Mouse (Mus musculus) ES-E14 (cell line): ENCODE results near the gene Aoc2. TPM values are rescaled to one million over a fixed set of nuclear protein-coding genes. Genes with fewer than 3 reads are reported as not detected.

Source experiments
- DNase-seq: peaks from one replicate; pipeline ENCODE4 v3.0.0-alpha.2; 2013; ENCODE audit warnings: low read depth, low spot score
- H3K27ac ChIP-seq: 2 replicates; pipeline ENCODE4 v1.5.1; 2012; ENCODE audit warnings: low read depth, mild to moderate bottlenecking, low read length, moderate library complexity, mixed read lengths; ENCODE audit not compliant: poor library complexity, insufficient read depth, severe bottlenecking
- H3K36me3 ChIP-seq: 2 replicates; pipeline ENCODE4 v1.6.1; 2012; ENCODE audit warnings: mild to moderate bottlenecking, low read length, moderate library complexity, mixed read lengths; ENCODE audit not compliant: control insufficient read depth, poor library complexity, insufficient read depth, severe bottlenecking
- H3K4me1 ChIP-seq, 2 experiments: fragments of 150-350 bp in 1 of 2; sonication (generic) in 1 of 2; 2 replicates each; pipeline ENCODE4 v1.6.1; 2012; ENCODE audit warnings: low read length in 2 of 2, mild to moderate bottlenecking in 1 of 2, mixed read lengths in 1 of 2; ENCODE audit not compliant: control insufficient read depth in 2 of 2, insufficient read depth in 2 of 2, poor library complexity in 1 of 2
- H3K4me3 ChIP-seq, 2 experiments: fragments of 150-350 bp in 1 of 2; sonication (generic) in 1 of 2; 2 replicates each; pipeline ENCODE4 v1.5.1; 2012; ENCODE audit warnings: low read length in 2 of 2, low read depth in 1 of 2, mild to moderate bottlenecking in 1 of 2, mixed read lengths in 1 of 2; ENCODE audit not compliant: insufficient read depth in 1 of 2, poor library complexity in 1 of 2, severe bottlenecking in 1 of 2
- H3K9ac ChIP-seq: 2 replicates; pipeline ENCODE4 v1.6.1; 2012; ENCODE audit warnings: low read depth, mild to moderate bottlenecking, low read length, mixed read lengths; ENCODE audit not compliant: poor library complexity, insufficient read depth, severe bottlenecking
- H3K9me3 ChIP-seq: fragments of 150-350 bp; sonication (generic); 2 replicates; pipeline ENCODE4 v1.6.1; 2012; ENCODE audit warnings: low read depth, mild to moderate bottlenecking, low read length; ENCODE audit not compliant: control insufficient read depth, insufficient read depth
- CHD2 ChIP-seq: IDR thresholded peaks from 2 replicates; pipeline ENCODE4 v1.6.1; 2014; ENCODE audit warnings: mild to moderate bottlenecking, low read depth, low read length, inconsistent platforms
- HCFC1 ChIP-seq: IDR thresholded peaks from 2 replicates; pipeline ENCODE4 v1.6.1; 2012; ENCODE audit warnings: low read length, inconsistent platforms, borderline replicate concordance; ENCODE audit not compliant: insufficient read depth
- MAFK ChIP-seq: IDR thresholded peaks from 2 replicates; pipeline ENCODE4 v1.6.1; 2014; ENCODE audit warnings: mild to moderate bottlenecking, low read depth, low read length, inconsistent platforms; ENCODE audit not compliant: insufficient read depth
- ZC3H11A ChIP-seq: IDR thresholded peaks from 2 replicates; pipeline ENCODE4 v1.6.1; 2012; ENCODE audit warnings: low read depth, mild to moderate bottlenecking, inconsistent platforms, low read length, borderline replicate concordance
- ZNF384 ChIP-seq: IDR thresholded peaks from 2 replicates; pipeline ENCODE4 v1.6.1; 2012; ENCODE audit warnings: low read depth, low read length, inconsistent platforms
- in situ Hi-C, 2 experiments: fragments of 600-800 bp; cut with MboI; formaldehyde crosslinking; loops; one replicate each; pipeline ENCODE4 v1.15.1; 2025; ENCODE audit warnings: low sequenced_read_pairs in 2 of 2, inconsistent platforms in 1 of 2; ENCODE audit not compliant: unreplicated experiment in 2 of 2
- total RNA-seq: library from RNA; depleted of rRNA; stranded (reverse); fragments of 300-350 nt; gene quantifications from 2 replicates; pipeline ENCODE4 v1.2.3, GENCODE M21; 2012

Gene Aoc2
- total RNA-seq, 1 experiment = 4.6 TPM

GRCm38 (mm10) chr11:101354438-101355010 is 29.7 kb downstream of the Aoc2 start:
- no peak overlapping the region for H3K27ac ChIP-seq
- H3K36me3 ChIP-seq = no peaks in the 10 kb centered on the region
- H3K4me1 ChIP-seq = peaks cover 0 to 2% of the 10 kb centered on the region in 2 experiments; a peak in 1 of 4 replicates
- no peak overlapping the region for H3K9ac ChIP-seq
- no peaks in the 10 kb centered on the region for H3K9me3 ChIP-seq
- no peak for TF ChIP-seq ZNF384
- TF ChIP-seq HCFC1 = no peak
- TF ChIP-seq ZC3H11A = no peak
- no peak for TF ChIP-seq MAFK
- no peak for TF ChIP-seq CHD2
- in situ Hi-C loops = no loop called here
- DNase-seq = no peak
- no peak overlapping the region for H3K4me3 ChIP-seq

DNA sequence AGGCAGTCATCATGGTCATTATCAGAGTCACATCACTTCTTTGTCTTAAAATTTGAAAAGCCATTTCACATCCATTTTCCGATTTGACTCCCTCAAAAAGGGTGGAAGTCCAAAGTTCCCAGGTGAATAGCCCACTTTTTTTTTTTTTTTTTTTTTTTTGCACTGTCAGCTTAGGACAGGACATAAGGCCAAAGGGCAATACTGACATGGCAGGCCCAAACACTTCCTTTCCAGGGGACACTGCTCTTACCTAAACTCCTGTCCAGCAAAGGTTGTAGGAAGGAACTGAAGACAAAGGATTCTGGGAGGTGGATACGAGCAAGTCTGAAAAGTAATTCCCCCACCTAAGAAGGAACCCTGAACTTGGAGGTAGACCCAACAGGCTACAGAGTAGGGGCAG is 31.1 kb downstream of the Aoc2 start:
- no peak for DNase-seq
- Histone ChIP-seq H3K36me3 (no peaks in the 10 kb centered on the region), H3K9me3 (no peaks in the 10 kb centered on the region), H3K27ac (no peak overlapping the region), H3K9ac (no peak overlapping the region), H3K4me3 (no peak overlapping the region), H3K4me1 (peaks cover 2% of the 10 kb centered on the region in 2 experiments; a peak in 1 of 4 replicates)
- in situ Hi-C loops = no loop called here
- TF ChIP-seq ZC3H11A = no peak
- peak; percentile 28; the same call in 1 of the 2 replicates for TF ChIP-seq MAFK
- peak; percentile 60; the same call in 1 of the 2 replicates for TF ChIP-seq ZNF384
- no peak for TF ChIP-seq CHD2
- no peak for TF ChIP-seq HCFC1

GRCm38 (mm10) chr11:101357505-101358182 is 32.8 kb downstream of the Aoc2 start:
- Histone ChIP-seq H3K27ac (no peak overlapping the region), H3K9ac (no peak overlapping the region), H3K36me3 (no peaks in the 10 kb centered on the region), H3K4me3 (no peak overlapping the region), H3K4me1 (peaks cover 2% of the 10 kb centered on the region in 2 experiments; a peak in 1 of 4 replicates), H3K9me3 (no peaks in the 10 kb centered on the region)
- TF ChIP-seq MAFK = no peak
- TF ChIP-seq HCFC1 = no peak
- TF ChIP-seq ZC3H11A = no peak
- no peak for TF ChIP-seq ZNF384
- no peak for TF ChIP-seq CHD2
- in situ Hi-C loops = no loop called here
- DNase-seq = no peak

DNA sequence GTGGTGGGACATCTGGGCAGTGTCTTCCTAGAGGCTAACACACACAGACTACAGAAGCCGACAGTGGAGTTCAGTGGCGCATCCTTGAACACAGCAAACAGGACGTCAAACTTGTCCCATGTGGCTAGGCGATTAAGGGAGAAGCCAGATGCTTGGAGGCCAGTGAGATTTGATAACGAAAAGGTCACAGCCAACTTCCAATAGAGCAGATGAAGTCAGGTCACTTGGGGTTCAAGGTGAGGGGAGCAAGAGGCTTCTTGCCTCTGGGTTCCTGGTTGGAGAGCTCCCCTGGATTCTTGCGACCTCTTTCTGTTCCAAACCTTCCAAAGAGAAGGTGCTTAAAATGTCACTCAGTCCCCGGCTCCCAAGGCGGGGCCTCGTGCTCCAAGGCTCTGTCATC is 34.9 kb downstream of the Aoc2 start:
- no peak for DNase-seq
- no peak for TF ChIP-seq CHD2
- TF ChIP-seq HCFC1 = no peak
- TF ChIP-seq ZC3H11A = no peak
- no peak for TF ChIP-seq MAFK
- no peak for TF ChIP-seq ZNF384
- Histone ChIP-seq H3K4me1 (0 out of 4 replicates have a peak, but pooled peaks cover 0 to 2% of the 10 kb centered on the region in 2 experiments), H3K27ac (no peak overlapping the region), H3K36me3 (no peaks in the 10 kb centered on the region), H3K4me3 (no peak overlapping the region), H3K9me3 (no peaks in the 10 kb centered on the region), H3K9ac (no peak overlapping the region)
- in situ Hi-C loops = no loop called here
